Mouse (Mus musculus) macrophage (primary cell): ENCODE results near the gene Traf6. TPM values are rescaled to one million over a fixed set of nuclear protein-coding genes. Genes with fewer than 3 reads are reported as not detected.

Experiments used
- H3K27ac ChIP-seq: fragments of 350-480 bp; formaldehyde crosslinking; 2 replicates; pipeline ENCODE4 v1.9.0; 2021
- H3K36me3 ChIP-seq: fragments of 350-480 bp; formaldehyde crosslinking; 2 replicates; pipeline ENCODE4 v1.9.0; 2021; ENCODE audit errors: inconsistent target
- H3K4me3 ChIP-seq: fragments of 350-480 bp; formaldehyde crosslinking; 2 replicates; pipeline ENCODE4 v1.9.0; 2021; ENCODE audit errors: inconsistent target
- H3K79me2 ChIP-seq: fragments of 350-480 bp; formaldehyde crosslinking; 2 replicates; pipeline ENCODE4 v1.9.0; 2021; ENCODE audit errors: inconsistent target
- WGBS: methylation state at CpG from one replicate; pipeline ENCODE4 v1.1.7; 2026; ENCODE audit warnings: inconsistent platforms; ENCODE audit not compliant: missing documents; 5-methylcytosine and 5-hydroxymethylcytosine counted together
- polyA plus RNA-seq: library from polyadenylated mRNA; stranded (reverse); fragments of 250-400 nt; gene quantifications from 3 replicates; pipeline ENCODE4 v1.2.4, GENCODE M21; 2018; ENCODE audit warnings: inconsistent platforms
- total RNA-seq, 78 experiments: library from RNA; depleted of rRNA; stranded (reverse); fragments of 250-400 nt; gene quantifications; 1 replicate in 9 of 78; 2 replicates in 24 of 78; 3 replicates in 43 of 78; 4 replicates in 2 of 78; pipeline ENCODE4 v1.2.4; 2018; ENCODE audit warnings: inconsistent platforms in 56 of 78

Traf6 gene
- total RNA-seq (2018; cell fraction: chromatin; rRNA removed) = 10 to 100 TPM; 32.9 to 98.7 (median 56.1) TPM
- total RNA-seq (2018; cell fraction: cytosol; rRNA removed) = 10 to 100 TPM; 15.4 to 26.6 (median 19.5) TPM
- 10 to 100 TPM; 30.9 to 64.7 (median 41.2) TPM for total RNA-seq (2018; cell fraction: nucleus; rRNA removed)
- 11.9 to 12.8 TPM (median 12.4 TPM) in 3 replicates for polyA plus RNA-seq

DNA sequence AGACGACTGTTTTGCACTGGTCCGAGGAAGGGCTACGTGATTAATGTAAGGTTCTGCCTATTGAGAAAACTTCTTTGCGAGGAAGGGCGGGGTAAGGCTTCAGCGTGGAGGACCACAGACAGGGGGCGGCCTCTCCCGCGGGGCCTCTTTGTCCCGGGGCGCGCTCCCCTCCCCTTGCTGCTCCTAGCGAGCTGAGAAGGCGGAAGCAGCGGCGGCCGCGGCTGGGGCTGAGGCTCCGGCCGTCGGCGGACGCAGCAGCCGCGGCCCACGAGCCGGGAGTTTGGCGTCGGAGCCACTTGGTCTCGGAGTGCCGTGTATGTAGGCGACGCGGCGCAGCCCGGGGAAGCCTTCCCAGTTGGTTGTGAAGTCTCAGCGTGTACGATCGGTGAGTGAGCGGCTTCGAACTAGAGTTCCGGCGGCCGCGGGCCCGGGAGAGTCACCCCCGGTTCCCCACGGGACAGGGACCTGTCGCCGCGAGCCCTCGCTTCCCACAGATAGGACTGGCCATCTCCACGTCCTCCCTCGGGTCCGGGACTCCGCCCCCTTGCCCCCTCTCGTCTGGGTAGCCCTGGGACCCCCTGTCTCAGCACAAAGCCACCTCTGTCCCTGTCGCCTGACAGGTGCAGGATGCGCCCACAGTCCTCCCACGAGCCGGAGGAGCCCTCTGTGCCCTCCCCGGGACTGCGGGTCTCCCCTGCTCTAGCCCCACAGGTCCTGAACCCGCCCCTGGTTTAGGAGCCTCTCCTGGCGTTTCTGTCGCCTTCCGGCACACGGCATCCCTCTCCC, at the start of gene Traf6:
TSS of gene Traf6 (plus strand) at position 194 of the 786 bp plus-strand sequence.
- H3K27ac ChIP-seq = no peak within 1 kb of the TSS

DNA sequence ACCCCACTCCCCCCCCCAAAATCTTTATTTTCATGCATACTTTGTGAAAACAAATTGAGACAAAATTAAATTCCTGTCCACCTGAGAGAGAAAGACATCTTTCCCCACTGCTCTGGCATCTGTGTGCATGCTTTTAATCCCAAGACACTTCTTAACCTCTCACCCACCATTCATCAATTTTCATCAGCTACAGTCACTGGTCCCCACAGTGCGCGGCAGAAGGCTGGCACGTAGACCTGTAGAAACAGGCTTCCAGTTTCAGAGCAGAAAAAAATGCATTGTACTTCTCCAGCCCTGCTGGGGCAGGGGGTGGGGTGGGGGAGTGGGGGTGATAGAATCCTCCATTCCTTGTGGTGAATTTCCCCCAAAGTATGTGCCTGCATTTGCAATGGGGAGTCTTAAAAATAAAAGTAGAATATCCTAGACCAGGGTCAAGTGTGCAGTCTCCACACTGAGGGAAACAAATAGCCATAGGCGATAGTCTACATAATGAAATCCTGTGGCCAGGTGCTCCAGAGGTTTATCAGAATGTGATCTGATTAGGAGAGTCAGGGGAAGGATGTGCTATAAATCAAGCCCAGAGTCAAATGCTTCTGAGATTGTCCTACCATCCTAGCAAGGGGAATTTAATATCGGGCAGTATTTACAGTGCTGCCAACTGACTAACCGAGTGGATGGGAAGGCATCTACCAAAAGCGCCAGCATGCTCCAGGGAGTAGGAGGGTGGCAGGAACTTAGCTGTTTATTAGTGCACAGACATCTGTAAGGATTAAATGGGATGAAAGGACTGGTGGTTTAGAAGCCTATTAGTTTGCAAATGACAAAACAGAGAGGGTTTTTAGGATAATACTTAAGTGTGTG, 39.0 kb upstream of the Traf6 start:
- H3K79me2 ChIP-seq = no peaks in the 10 kb centered on the region
- no peaks in the 10 kb centered on the region for H3K36me3 ChIP-seq
- H3K4me3 ChIP-seq = no peak overlapping the region
- H3K27ac ChIP-seq = no peak overlapping the region
- 90% methylated on average over 7 of the region's 7 CpGs for WGBS

More for the DNA sequence above, at the start of gene Traf6:
- peaks cover 51% of the 10 kb centered on the region for H3K79me2 ChIP-seq
- H3K36me3 ChIP-seq = no peaks in the 10 kb centered on the region
- peak within 1 kb of the TSS; percentile 84 for H3K4me3 ChIP-seq
- 1% methylated on average over 61 of the region's 68 CpGs for WGBS

DNA sequence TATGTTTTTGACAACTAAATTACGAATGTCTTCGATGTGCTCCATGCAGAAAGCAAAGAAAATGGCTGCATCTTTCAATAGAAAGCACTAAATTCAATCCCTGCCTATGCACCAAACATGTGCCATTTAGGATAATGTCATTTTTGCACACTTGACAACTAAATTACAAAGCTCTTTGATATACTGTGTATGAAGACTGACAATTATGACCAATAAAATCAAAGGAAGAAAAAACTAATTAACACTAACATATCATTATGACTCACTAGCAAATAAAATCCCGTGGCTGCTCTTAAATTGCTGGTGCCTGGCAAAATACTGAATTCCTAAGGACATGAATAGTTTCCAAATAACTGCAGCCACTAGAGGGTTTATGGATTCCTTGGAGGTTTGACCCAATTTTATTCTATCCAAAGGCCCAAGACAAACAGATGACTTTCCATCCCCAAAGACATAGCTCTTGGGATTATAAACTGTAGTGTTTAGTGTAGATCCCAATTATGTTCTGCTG, 38.3 kb upstream of the Traf6 start:
- Histone ChIP-seq H3K4me3 (no peak overlapping the region), H3K79me2 (no peaks in the 10 kb centered on the region), H3K36me3 (no peaks in the 10 kb centered on the region), H3K27ac (no peak overlapping the region)
- 91% methylated on average over 3 of the region's 3 CpGs for WGBS

DNA sequence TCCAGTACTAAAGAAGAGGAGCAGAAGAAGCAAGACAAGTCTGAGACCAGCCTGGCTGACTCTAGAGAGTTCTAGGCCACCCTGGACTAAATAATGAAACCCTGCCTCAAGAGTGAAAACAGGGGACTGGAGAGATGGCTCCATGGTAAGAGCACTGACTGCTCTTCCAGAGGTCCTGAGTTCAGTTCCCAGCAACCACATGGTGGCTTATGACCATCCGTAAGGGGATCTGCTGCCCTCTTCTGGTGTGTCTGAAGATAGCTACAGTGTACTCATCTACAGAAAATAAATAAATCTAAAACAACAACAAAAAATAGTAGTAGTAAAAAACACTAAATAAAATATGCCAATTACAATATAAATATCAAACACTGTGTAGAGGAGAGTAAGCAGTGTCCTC, 32.4 kb upstream of the Traf6 start:
- no peaks in the 10 kb centered on the region for H3K79me2 ChIP-seq
- no peak overlapping the region for H3K27ac ChIP-seq
- H3K4me3 ChIP-seq = no peak overlapping the region
- WGBS = 89% methylated on average over 1 of the region's 1 CpGs
- H3K36me3 ChIP-seq = no peaks in the 10 kb centered on the region

DNA sequence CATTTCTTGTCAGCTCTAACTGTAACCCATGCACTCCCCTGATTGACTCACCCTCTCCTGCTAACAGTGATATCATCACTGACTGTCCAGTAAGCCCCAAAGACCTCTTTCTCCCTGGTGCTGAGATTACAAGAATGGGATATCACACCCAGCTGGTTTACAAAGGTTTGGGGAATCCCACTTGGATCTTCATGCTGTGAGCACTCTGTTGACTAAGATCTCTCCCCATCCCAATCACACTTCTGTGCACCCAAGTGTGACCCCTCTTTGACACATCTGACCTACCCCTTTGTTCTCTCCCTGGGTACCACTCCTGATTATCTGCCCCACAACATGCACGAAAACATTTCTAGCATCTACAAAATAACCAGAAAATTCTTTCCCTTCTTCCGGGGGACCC, 29.9 kb upstream of the Traf6 start:
- Histone ChIP-seq H3K79me2 (no peaks in the 10 kb centered on the region), H3K36me3 (no peaks in the 10 kb centered on the region), H3K4me3 (no peak overlapping the region), H3K27ac (no peak overlapping the region)
- 81% methylated on average over 2 of the region's 2 CpGs for WGBS

DNA sequence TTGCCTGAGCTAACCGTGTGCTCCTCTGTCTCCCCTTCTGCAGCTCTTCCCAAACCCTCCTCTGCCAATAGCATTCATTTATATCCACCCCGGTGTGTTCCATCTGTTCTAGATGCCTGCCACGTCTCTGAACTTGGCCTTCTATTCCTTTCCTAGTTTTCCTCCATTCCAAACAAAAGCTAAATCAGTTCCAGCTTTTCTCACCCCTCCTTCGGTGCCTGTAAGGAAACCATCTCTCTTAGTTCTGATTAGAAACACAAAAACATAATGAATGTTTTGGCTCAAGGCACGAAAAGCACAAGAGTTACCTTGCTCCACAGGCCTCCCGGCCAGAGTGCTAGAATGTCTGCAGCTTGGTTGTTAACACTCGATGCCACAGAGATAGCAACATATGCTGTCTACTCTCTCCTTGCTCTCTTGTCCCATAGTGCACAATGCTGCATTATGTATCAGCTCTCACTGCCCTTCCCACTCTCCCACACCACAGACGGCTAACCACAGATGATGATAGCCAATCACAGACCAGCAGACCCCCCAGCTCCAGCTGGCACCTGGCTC, 29.0 kb upstream of the Traf6 start, which contains the start of the genes Rag1 and B230118H07Rik:
TSS of gene Rag1 (minus strand) at position 388 of the 558 bp plus-strand sequence.
TSS of gene B230118H07Rik (minus strand) at position 419 of the 558 bp plus-strand sequence.
- no peaks in the 10 kb centered on the region for H3K36me3 ChIP-seq
- no peak within 1 kb of the TSS for H3K27ac ChIP-seq
- H3K79me2 ChIP-seq = no peaks in the 10 kb centered on the region
- WGBS = 60% methylated on average over 8 of the region's 8 CpGs
- no peak within 1 kb of the TSS for H3K4me3 ChIP-seq

DNA sequence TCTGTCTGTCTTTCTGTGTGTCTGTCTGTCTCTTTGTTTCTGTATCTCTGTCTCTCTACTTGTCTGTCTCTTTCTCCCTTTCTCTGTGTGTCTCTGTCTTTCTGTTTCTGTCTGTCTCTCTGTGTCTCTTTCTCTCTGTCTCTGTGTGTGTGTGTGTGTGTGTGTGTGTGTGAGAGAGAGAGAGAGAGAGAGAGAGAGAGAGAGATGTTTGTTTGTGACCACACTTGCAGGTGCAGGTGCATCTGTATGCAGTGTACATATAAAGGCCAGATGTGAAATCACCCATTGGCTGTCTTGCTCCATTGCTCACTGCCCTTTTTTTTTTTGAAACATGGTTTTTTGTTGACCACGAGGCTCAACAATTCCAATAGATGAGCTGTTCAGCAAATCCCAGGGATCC, 27.8 kb upstream of the Traf6 start:
- Histone ChIP-seq H3K27ac (no peak overlapping the region), H3K36me3 (no peaks in the 10 kb centered on the region), H3K79me2 (no peaks in the 10 kb centered on the region), H3K4me3 (no peak overlapping the region)
- WGBS = 57% methylated on average over 1 of the region's 1 CpGs

DNA sequence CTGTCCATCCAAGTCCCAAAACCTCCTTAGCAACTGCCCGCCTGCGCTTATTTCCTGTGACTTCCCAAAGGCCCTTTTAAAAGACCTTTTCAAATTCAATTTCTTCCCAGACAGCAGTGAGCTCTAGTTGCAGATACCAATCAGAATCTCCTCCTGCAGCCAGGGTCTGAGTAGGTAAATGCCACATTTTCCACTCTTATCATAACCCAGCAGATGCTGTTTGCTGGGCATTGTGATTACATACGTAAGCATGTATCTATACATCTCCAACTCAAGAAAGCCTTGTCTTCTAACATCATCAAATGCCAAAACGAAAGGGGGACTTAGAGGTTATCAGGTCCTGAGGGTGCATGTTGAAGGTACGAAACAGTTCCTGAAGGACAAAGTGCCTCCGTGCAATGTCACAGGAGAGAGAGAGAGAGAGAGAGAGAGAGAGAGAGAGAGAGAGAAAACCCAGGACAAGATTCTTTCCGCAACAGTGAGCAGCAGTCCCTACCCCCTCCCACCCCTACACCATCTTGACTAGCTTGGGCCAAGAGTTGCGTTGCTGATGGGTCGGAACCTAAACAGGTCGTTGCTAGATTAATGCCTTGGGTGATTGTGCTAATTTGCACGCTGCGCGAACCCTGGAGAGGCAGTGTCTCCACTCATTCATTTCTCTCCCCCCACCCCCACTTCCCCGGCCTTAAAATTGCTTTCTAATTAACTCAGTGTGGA, 25.9 kb upstream of the Traf6 start:
- Histone ChIP-seq H3K79me2 (no peaks in the 10 kb centered on the region), H3K27ac (no peak overlapping the region), H3K36me3 (no peaks in the 10 kb centered on the region), H3K4me3 (no peak overlapping the region)
- 61% methylated on average over 14 of the region's 14 CpGs for WGBS

DNA sequence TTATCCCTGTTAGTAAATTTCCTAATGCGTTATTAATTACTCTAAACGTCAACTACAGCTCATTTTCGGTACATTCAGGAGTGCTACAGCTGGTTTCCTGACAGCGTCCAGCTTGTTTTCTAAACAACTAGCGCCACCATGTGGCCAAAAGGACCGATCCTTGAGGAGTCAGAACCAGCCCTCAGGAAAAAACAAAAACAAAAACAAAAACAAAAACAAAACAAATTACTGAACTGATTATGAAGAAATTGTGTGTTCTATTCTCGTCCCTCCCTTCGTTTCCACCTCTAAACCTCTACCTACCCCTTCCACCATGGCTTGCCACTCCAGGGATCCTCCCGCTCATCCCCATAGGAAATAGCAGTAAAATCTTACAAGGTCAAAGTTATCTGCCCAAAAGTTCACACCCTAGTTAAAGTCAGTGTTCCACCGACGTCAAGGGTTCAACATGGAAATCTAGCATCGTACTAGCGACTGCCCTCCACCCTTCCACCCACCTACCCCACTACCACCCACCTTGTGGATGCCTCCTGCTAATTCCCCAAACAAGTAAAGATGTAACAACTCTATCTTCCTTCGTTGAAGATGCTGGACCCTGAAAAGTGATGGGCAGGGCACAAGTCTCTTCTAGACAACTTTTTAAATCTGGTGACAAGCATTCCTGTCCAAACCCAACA, 25.2 kb upstream of the Traf6 start:
- WGBS = 19% methylated on average over 14 of the region's 14 CpGs
- H3K27ac ChIP-seq = no peak overlapping the region
- no peaks in the 10 kb centered on the region for H3K36me3 ChIP-seq
- no peak overlapping the region for H3K4me3 ChIP-seq
- H3K79me2 ChIP-seq = no peaks in the 10 kb centered on the region

DNA sequence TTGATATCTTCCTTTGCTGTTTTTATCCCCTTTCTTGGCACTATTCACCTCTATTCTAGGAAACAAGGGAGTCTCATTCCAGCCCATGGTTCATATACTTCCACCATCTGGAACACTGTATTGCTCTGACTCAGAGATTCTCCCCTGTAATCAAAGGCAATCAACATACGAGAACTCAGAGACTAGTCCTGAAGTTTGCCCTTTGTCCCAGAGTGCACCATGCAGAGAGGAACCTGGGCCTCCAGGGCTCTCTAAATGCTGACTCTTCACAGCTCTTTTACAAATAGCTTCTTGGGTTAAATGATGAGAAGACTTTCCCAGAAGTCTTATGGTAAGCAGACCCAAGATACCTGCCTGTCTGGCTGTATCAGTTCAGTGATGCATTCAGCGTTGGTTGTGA, 17.7 kb upstream of the Traf6 start:
- H3K4me3 ChIP-seq = no peak overlapping the region
- WGBS = 100% methylated on average over 2 of the region's 2 CpGs
- H3K27ac ChIP-seq = no peak overlapping the region
- H3K36me3 ChIP-seq = no peaks in the 10 kb centered on the region
- H3K79me2 ChIP-seq = no peaks in the 10 kb centered on the region

DNA sequence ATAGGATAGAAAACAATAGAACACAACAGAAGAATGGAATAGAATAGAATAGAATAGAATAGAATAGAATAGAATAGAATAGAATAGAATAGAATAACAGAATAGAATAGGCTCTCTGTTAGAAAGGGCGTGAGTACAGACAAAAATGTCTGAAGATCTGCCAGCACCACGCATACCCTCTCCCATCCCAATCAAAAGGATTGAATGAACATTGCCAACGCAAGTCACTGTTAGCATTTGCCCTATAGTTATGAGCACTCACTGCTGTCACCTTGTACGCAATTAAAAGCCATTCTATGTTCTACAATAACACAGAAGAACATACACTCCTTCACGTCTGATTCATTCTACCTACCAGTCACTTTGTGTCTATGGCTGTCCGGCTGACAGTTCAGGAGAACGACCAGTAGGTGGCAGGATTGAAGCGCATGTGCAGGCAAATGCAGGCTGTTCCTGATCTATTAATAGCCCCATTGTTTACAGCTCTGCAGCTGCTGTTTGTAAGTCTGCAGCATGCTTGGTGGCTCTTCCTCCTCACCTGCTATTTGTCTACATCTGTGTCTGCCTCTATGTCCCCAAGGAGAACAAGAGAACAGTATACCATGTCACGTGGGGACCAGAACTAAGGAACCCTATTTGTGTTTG, 13.0 kb upstream of the Traf6 start:
- Histone ChIP-seq H3K36me3 (no peaks in the 10 kb centered on the region), H3K4me3 (no peak overlapping the region), H3K79me2 (no peaks in the 10 kb centered on the region), H3K27ac (no peak overlapping the region)
- WGBS = 31% methylated on average over 9 of the region's 9 CpGs

DNA sequence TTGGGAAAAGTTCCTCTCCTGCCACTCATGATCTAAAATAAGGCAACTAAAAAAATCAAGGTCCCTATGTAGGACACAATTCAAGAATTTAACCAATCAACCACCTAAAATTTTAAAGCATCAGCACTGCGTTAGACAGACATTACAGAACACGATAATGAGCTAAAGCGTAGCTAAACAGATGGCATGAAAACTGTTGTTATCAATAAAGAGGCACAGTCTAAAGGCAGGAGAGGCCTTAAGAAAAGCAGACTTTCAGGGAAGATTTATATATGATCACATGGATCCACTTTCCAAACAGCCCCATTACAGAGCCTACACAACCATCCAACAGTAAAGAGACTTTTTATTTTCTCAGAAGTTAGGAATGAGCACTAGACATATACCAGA, 12.5 kb upstream of the Traf6 start:
- Histone ChIP-seq H3K27ac (no peak overlapping the region), H3K79me2 (no peaks in the 10 kb centered on the region), H3K36me3 (no peaks in the 10 kb centered on the region), H3K4me3 (no peak overlapping the region)
- 100% methylated on average over 3 of the region's 3 CpGs for WGBS

DNA sequence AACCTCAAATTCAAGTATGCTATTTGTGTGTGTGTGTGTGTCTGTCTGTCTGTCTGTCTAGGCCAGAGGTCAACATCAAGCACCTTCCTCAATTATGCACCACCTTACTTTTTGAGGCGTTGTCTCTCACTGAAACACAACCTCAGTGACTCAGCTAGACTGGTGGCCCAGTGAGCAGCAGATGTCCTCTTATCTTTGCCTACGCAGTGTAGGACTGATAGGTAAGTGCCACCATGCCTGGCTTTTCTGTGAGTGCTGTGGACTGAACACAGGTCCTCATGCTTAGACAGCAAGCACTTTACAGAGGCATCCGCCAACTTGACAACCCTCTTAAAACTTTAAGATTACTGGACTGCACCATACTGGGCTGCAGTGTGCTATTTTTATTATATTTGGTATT, 9.5 kb upstream of the Traf6 start:
- Histone ChIP-seq H3K79me2 (no peaks in the 10 kb centered on the region), H3K4me3 (no peak overlapping the region), H3K36me3 (no peaks in the 10 kb centered on the region), H3K27ac (no peak overlapping the region)
- WGBS = 87% methylated on average over 3 of the region's 3 CpGs
